Mouse (Mus musculus) bone marrow, adult 2 months (tissue): ENCODE data around the gene Slc26a8.

ENCODE experiments used
- CTCF ChIP-seq: fragments of 200-500 bp; IDR thresholded peaks from 2 replicates; pipeline ENCODE4 v1.5.1; 2011; ENCODE audit warnings: low read length, control low read depth; ENCODE audit not compliant: control insufficient read depth, insufficient read depth
- POLR2A ChIP-seq: fragments of 200-500 bp; IDR thresholded peaks from 2 replicates; pipeline ENCODE4 v1.6.1; 2011; ENCODE audit warnings: low read depth, mild to moderate bottlenecking, control low read depth, low read length, borderline replicate concordance; ENCODE audit not compliant: control insufficient read depth

DNA sequence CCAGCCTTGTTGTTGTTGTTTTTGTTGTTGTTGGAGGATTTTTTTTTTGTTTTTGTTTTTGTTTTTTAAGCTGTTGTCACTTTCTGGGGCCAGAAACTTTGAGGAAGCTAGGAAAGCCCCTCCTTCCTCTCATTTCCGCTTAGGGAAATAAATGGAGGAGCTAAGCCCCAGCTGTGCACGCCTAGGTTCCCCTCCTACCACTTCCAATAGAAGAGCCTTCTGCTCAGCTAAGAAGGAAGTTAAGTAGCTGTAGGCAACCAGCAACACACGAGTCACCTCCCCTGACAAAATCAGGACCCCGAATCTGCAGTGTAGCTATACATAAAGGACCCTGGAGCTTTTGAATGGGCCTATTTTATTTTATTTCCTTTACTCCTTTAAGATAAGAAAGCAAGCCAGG, 47.9 kb upstream of the Slc26a8 start:
- TF ChIP-seq POLR2A, result no peak
- TF ChIP-seq CTCF, result no peak
